Mouse (Mus musculus): ENCODE data around the gene Casp1. TPM values are rescaled to one million over a fixed set of nuclear protein-coding genes. Genes with fewer than 3 reads are reported as not detected.

Casp1 gene
- polyA plus RNA-seq (2014; fragmentation: Illumina TruSeq; extraction: RNeasy Lipid Tissue Mini Kit (QIAGEN cat#74804); ENCODE audit: low read depth, low replicate concordance), result 4.8 TPM

DNA sequence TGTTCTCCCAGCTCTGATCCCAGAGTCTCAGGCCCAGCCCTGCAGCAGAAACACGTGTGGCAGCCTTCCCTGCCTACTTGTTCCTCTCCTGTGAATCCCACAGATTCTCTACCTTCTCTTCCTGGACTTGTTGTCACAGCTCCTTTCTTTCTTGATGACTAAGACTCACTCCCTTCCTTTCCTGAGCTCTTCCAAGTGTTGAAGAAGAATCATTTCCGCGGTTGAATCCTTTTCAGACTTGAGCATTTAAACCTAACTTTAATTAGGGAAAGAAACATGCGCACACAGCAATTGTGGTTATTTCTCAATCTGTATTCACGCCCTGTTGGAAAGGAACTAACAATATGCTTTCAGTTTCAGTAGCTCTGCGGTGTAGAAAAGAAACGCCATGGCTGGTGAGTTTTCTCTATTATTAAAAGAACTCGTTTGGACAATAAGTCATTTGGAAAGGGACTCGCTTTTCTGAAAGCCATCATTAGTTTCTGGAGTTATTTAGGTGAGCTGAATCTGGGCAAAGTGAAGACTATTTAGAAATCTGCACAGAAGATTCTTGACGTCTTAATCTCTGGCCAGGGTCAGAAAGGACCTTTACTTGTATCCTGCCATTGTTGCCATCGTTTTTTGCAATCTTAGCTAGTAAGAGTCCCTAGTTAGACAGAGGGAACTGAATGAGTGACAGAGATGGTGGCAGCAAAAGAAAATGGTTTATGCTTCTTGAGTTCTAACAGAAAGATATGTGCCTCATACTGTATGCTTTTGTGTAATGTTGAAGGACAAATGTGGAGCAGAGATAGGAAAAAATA, at the start of gene Casp1:
Gene Casp1 (plus strand): TSS at position 189 of the 803 bp plus-strand sequence.

DNA sequence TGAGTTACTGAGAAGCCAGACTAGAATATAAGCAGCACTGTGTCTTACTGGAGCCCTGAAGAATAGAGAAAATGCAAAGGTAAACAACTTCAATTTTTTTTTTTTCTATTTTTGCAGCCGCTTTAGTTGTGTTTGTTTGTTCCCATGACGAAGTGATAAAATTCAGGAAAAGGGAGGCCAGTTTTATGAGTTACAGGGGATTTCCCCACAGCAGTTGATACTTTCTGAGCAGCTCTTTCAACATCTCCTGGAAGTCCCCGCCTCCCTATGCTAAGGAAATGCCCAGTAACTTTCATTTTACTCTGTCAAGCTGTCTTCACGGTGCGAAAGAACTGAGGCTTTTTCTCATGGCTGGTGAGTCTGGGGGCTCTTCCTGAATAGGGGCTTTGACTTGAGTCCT, 10.2 kb downstream of the Casp1 start, which contains the start of gene Casp4:
Gene Casp4 (plus strand): TSS at position 268 of the 400 bp plus-strand sequence.

DNA sequence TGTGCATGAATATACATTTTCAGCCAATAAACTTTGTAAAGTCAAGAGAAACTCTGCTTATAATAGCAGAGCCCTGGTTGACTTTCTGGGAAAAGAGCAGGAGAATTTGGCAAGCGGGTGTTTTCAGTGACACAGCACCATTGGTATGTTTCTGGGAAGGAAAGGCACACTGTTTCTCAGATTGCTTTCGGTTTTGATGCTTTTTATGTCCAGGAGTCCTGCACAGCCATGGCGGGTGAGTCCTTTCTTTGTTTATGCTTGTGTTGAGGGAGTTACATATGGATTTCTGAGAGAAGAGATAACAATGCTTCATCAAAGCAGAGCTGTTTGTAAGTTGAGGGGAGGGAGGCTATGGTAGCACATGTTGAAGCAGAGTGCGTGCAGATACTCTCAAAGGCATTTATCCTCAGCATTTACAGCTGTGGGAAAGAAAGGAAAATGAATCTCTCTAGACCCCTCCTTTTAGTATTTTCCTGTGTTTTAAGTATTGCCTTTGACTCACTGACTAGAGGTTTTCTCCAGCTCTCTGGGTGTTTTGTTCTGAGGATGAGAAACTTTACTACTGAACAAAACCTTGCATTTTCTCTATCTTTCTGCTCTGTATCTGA, 47.1 kb downstream of the Casp1 start, which contains the start of gene Casp12:
Gene Casp12 (plus strand): TSS at position 140 of the 608 bp plus-strand sequence.

Other genes starting within 250 kb of the Casp1 start
- gene Casp4, start 10.3 kb downstream of the Casp1 start, polyA plus RNA-seq (2014; fragmentation: Illumina TruSeq; extraction: RNeasy Lipid Tissue Mini Kit (QIAGEN cat#74804); ENCODE audit: low read depth, low replicate concordance), result 4.9 TPM
- gene Casp12, start 46.9 kb downstream of the Casp1 start, polyA plus RNA-seq (2014; fragmentation: Illumina TruSeq; extraction: RNeasy Lipid Tissue Mini Kit (QIAGEN cat#74804); ENCODE audit: low read depth, low replicate concordance), result 8.9 TPM

All from kidney, adult 10 weeks (tissue).